Mouse (Mus musculus) olfactory bulb, adult 2 months (tissue): Measurements from ENCODE around the gene Atp2a2.

Source experiments
- CTCF ChIP-seq: fragments of 200-500 bp; IDR thresholded peaks from 2 replicates; pipeline ENCODE4 v1.5.1; 2012; ENCODE audit warnings: low read depth, mild to moderate bottlenecking, low read length, moderate library complexity; ENCODE audit not compliant: insufficient read depth
- POLR2A ChIP-seq: fragments of 200-500 bp; IDR thresholded peaks from 2 replicates; pipeline ENCODE4 v1.6.1; 2012; ENCODE audit warnings: mild to moderate bottlenecking, low read depth, low read length, moderate library complexity; ENCODE audit not compliant: insufficient read depth

GRCm38 (mm10) chr5:122502077-122502941 is at the start of gene Atp2a2:
- TF ChIP-seq CTCF (no peak; the same call in 1 of the 2 replicates), POLR2A (peak; percentile 98)
